ENCODE assay signal across 9 mouse cellular contexts in the genomic region with DNA sequence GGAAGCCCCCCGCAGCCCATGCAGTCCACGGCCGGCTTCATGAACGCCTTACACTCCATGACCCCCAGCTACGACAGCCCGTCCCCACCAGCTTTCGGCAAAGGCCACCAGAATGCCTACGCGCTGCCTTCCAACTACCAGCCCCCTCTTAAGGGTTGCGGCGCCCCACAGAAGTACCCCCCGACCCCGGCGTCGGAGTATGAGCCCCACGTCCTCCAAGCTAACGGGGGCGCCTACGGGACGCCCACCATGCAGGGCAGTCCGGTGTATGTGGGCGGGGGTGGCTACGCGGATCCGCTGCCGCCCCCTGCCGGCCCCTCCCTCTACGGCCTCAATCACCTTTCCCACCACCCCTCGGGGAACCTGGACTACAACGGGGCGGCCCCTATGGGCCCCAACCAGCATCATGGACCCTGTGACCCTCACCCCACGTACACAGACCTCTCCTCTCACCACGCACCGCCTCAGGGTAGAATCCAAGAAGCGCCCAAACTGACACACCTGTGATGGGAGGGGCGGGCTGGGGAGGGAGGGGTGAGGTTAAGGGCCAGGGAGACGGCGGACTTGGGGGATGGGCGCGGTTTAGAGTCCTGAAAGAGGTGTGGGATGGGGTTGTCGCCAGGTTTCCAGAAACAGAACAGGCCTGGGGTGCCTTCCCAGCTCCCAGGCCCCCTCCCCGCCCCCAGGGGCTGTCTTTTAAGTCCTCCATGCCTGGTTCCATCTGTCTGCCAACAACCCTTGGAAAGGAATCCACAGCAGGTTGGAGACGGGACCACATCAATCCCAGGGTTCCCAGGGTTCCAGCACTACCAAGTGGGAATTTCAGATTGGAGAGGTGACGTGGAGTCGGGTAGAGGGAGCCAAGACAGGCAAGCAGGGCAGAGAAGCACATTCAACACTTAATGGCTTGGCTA. TPM values are rescaled to one million over a fixed set of nuclear protein-coding genes. Genes with fewer than 3 reads are reported as not detected.
A peak's percentile ranks its signal among the peaks of the same experiment; 100 is the strongest.
DNase-seq lines count a peak whose midpoint lies in the region; ATAC-seq and TF ChIP-seq lines count a peak whose summit lies in the region.
"Had no signal": no experiment of that assay in that cellular context is flagged by ENCODE, and none has a peak within 500 bp of the region (broad histone marks: within the 10 kb centered on the region; RNA-seq: fewer than 3 reads in every experiment).

No protein-coding gene starts in this region.

- peak overlapping the region; percentile 79 for H3K4me2 ChIP-seq in hindbrain, embryonic 11.5 days (replicated peaks; ENCODE audit: low read depth, low read length)
- peak overlapping the region; percentile 71 for H3K4me2 ChIP-seq in stomach, postnatal 0 days (replicated peaks; ENCODE audit: low read depth)

- peak; percentile 37; the same call in 1 of the 2 replicates for TF ChIP-seq CTCF in stomach, postnatal 0 days (IDR thresholded peaks at IDR 0.05; ENCODE audit: low read depth)

- H3K4me3 ChIP-seq in hindbrain, embryonic 11.5 days (ENCODE audit: low read depth, low read length) = peak overlapping the region; percentile 56
- H3K4me3 ChIP-seq in limb, embryonic 10.5 days = peak overlapping the region; percentile 55
- H3K4me3 ChIP-seq in stomach, postnatal 0 days (ENCODE audit: low read depth, low read length) = peak overlapping the region; percentile 29

- peak overlapping the region; percentile 93 for H3K9ac ChIP-seq in hindbrain, embryonic 11.5 days (ENCODE audit: low read depth, low read length)
- H3K9ac ChIP-seq in stomach, postnatal 0 days (ENCODE audit: low read length) = peak overlapping the region; percentile 57

- H3K36me3 ChIP-seq in hindbrain, embryonic 11.5 days (ENCODE audit: control insufficient read depth, insufficient read depth, low read length) = no peaks in the 10 kb centered on the region
- peaks cover 15% of the 10 kb centered on the region; the same call in 1 of the 2 replicates for H3K36me3 ChIP-seq in limb, embryonic 10.5 days
- H3K36me3 ChIP-seq in stomach, postnatal 0 days (ENCODE audit: control insufficient read depth, insufficient read depth, low read length) = no peaks in the 10 kb centered on the region; the same call in 1 of the 2 replicates

- TF ChIP-seq EP300 in stomach, postnatal 0 days (optimal IDR thresholded peaks at IDR 0.05) = no peak

- whole genome bisulfite sequencing in hindbrain, embryonic 11.5 days = 2% methylated on average over 45 of the region's 45 CpGs
- 4% methylated on average over 45 of the region's 45 CpGs for WGBS in limb, embryonic 10.5 days
- WGBS in stomach, postnatal 0 days = 7% methylated on average over 44 of the region's 45 CpGs

- peak overlapping the region; percentile 98 for H3K27ac ChIP-seq in hindbrain, embryonic 11.5 days (ENCODE audit: low read depth, low read length)
- H3K27ac ChIP-seq in limb, embryonic 10.5 days = peak overlapping the region; percentile 80
- peak overlapping the region; percentile 90 for H3K27ac ChIP-seq in stomach, postnatal 0 days (replicated peaks)

- peak; percentile 28 for DNase-seq in retina, embryonic 14.5 days (ENCODE audit: low spot score)
- DNase-seq in retina, postnatal 1 day = no peak
- DNase-seq in hindbrain, embryonic 11.5 days (ENCODE audit: low spot score) = peak; percentile 70
- peak; percentile 75 for DNase-seq in limb, embryonic 10.5 days (ENCODE audit: low spot score)
- no peak for DNase-seq in stomach, postnatal 0 days (ENCODE audit: low spot score)
- no peak for DNase-seq in cerebellum, adult 11 months
- DNase-seq in cerebellum, adult 9-11 months = no peak
- no peak for DNase-seq in spleen, postnatal 4 days (ENCODE audit: low spot score in 2 of 2)
- DNase-seq: gastrocnemius, postnatal 10 days had no signal

- no peak for ATAC-seq in hindbrain, embryonic 11.5 days (ENCODE audit: low FRiP score)
- peak; percentile 25; the same call in 1 of the 2 replicates for ATAC-seq in stomach, postnatal 0 days (ENCODE audit: low FRiP score, low TSS enrichment)

- H3K27me3 ChIP-seq in hindbrain, embryonic 11.5 days (ENCODE audit: control insufficient read depth, insufficient read depth, low read length) = peaks cover 71% of the 10 kb centered on the region
- H3K27me3 ChIP-seq in limb, embryonic 10.5 days (ENCODE audit: low read depth, poor library complexity, severe bottlenecking) = peaks cover 96% of the 10 kb centered on the region
- H3K27me3 ChIP-seq in stomach, postnatal 0 days (ENCODE audit: control insufficient read depth, insufficient read depth, low read length) = peaks cover 4% of the 10 kb centered on the region; the same call in 1 of the 2 replicates

- peaks cover 9% of the 10 kb centered on the region; the same call in 1 of the 2 replicates for H3K4me1 ChIP-seq in hindbrain, embryonic 11.5 days (replicated peaks; ENCODE audit: control insufficient read depth, insufficient read depth, low read length)
- H3K4me1 ChIP-seq in limb, embryonic 10.5 days = peaks cover 89% of the 10 kb centered on the region
- 0 out of 2 replicates have a peak, but pooled peaks cover 2% of the 10 kb centered on the region for H3K4me1 ChIP-seq in stomach, postnatal 0 days (replicated peaks; ENCODE audit: control insufficient read depth, insufficient read depth)

- no peaks in the 10 kb centered on the region for H3K9me3 ChIP-seq in hindbrain, embryonic 11.5 days (ENCODE audit: control insufficient read depth, low read length)
- no peaks in the 10 kb centered on the region for H3K9me3 ChIP-seq in limb, embryonic 10.5 days (replicated peaks)
- H3K9me3 ChIP-seq in stomach, postnatal 0 days (ENCODE audit: control insufficient read depth, low read length) = no peaks in the 10 kb centered on the region

RNA-seq across cellular contexts. Expression of a gene that starts 4.2 kb away (rescaled TPM):
- polyA plus RNA-seq in hindbrain, embryonic 11.5 days (2014; fragmentation: Nextera tagmentation; extraction: Ambion mirVana) = 64.9 and 67.5 TPM in 2 replicates
- polyA plus RNA-seq in limb, embryonic 10.5 days (2016; fragmentation: Nextera tagmentation; extraction: Ambion mirVana) = 11.3 and 13.5 TPM in 2 replicates
- 12.2 and 13.4 TPM in 2 replicates for polyA plus RNA-seq in stomach, postnatal 0 days (2015; fragmentation: Nextera tagmentation; extraction: Ambion mirVana)

RNA-seq across cellular contexts. Expression of a gene that starts 19.4 kb away (rescaled TPM):
- 7.3 and 8.2 TPM in 2 replicates for polyA plus RNA-seq in hindbrain, embryonic 11.5 days (2014; fragmentation: Nextera tagmentation; extraction: Ambion mirVana)
- 0.78 and 0.83 TPM in 2 replicates for polyA plus RNA-seq in limb, embryonic 10.5 days (2016; fragmentation: Nextera tagmentation; extraction: Ambion mirVana)
- 0.06 TPM in 1 of 2 replicates, not detected in the other for polyA plus RNA-seq in stomach, postnatal 0 days (2015; fragmentation: Nextera tagmentation; extraction: Ambion mirVana)

RNA-seq across cellular contexts. Expression of a gene that starts 23.0 kb away (rescaled TPM):
- polyA plus RNA-seq in hindbrain, embryonic 11.5 days (2014; fragmentation: Nextera tagmentation; extraction: Ambion mirVana) = 10.5 and 13.1 TPM in 2 replicates
- 0.76 and 1.0 TPM in 2 replicates for polyA plus RNA-seq in limb, embryonic 10.5 days (2016; fragmentation: Nextera tagmentation; extraction: Ambion mirVana)
- polyA plus RNA-seq in stomach, postnatal 0 days (2015; fragmentation: Nextera tagmentation; extraction: Ambion mirVana) = 0.94 and 0.97 TPM in 2 replicates

RNA-seq across cellular contexts. Expression of a gene that starts 28.1 kb away (rescaled TPM):
- polyA plus RNA-seq in hindbrain, embryonic 11.5 days (2014; fragmentation: Nextera tagmentation; extraction: Ambion mirVana) = 3.5 and 5.1 TPM in 2 replicates
- 0.89 and 1.2 TPM in 2 replicates for polyA plus RNA-seq in limb, embryonic 10.5 days (2016; fragmentation: Nextera tagmentation; extraction: Ambion mirVana)
- polyA plus RNA-seq in stomach, postnatal 0 days (2015; fragmentation: Nextera tagmentation; extraction: Ambion mirVana) = 1.2 and 1.6 TPM in 2 replicates

RNA-seq across cellular contexts. Expression of a gene that starts 43.0 kb away (rescaled TPM):
- polyA plus RNA-seq in hindbrain, embryonic 11.5 days (2014; fragmentation: Nextera tagmentation; extraction: Ambion mirVana) = 33.1 and 42.5 TPM in 2 replicates
- 5.5 and 5.9 TPM in 2 replicates for polyA plus RNA-seq in limb, embryonic 10.5 days (2016; fragmentation: Nextera tagmentation; extraction: Ambion mirVana)
- 7.5 and 8.2 TPM in 2 replicates for polyA plus RNA-seq in stomach, postnatal 0 days (2015; fragmentation: Nextera tagmentation; extraction: Ambion mirVana)

Comparison
In these comparisons a context has a peak if more than half of its experiments do, and no peak if none do; other contexts are left out.
1. DNase-seq: peak in retina, embryonic 14.5 days (single experiment), hindbrain, embryonic 11.5 days (single experiment) and limb, embryonic 10.5 days (single experiment); none in retina, postnatal 1 day (single experiment), stomach, postnatal 0 days (single experiment), cerebellum, adult 11 months (single experiment), cerebellum, adult 9-11 months (single experiment) and spleen, postnatal 4 days (0 of 2).
2. Peak in every context shown above with its lines, with median percentiles within 50 percentile points of each other: H3K27ac ChIP-seq and H3K4me3 ChIP-seq.